Mouse (Mus musculus): Measurements from ENCODE around the gene Pym1. TPM values are rescaled to one million over a fixed set of nuclear protein-coding genes. Genes with fewer than 3 reads are reported as not detected.

Gene Pym1
- total and polyA plus RNA-seq, 3 experiments: 52.8 to 84.9 (median 75.6) TPM

DNA sequence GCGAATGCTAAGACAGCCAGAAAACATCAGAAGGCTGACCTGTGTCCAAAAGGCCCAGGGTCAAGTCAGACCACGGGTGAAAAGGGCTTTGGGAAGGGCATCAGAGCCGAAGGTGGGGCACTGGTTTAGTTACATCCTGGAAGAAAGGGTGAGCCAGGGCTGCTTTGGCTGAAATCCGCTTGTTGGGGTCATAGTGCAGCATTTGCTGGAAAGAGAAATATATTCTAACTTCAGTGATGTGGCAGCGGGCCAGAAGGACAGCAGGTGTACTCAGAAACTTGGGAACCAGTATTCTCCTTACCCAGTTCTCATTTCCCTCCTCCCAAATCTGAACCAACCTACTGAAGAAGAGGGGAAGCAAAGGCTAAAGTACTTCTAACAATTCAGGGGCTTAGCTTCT is 48.7 kb upstream of the Pym1 start:
- H3K79me2 ChIP-seq (replicated peaks; ENCODE audit: control insufficient read depth, extremely low read depth, insufficient read depth, poor library complexity, severe bottlenecking): peaks cover 21% of the 10 kb centered on the region
- DNase-seq (ENCODE audit: extremely low read depth): no peak
- dilution Hi-C loops (cut with MboI; ENCODE audit: extremely low pct_ligation_motif_present, extremely low pct_unique_long_range_greater_than_20kb, low sequenced_read_pairs): no loop called here
- H3K4me3 ChIP-seq (replicated peaks in 1 of 3; ENCODE audit: low read depth in 2 of 3, low read length in 2 of 3, poor library complexity in 1 of 3): no peak overlapping the region
- H3K4me1 ChIP-seq (ENCODE audit: control insufficient read depth in 1 of 2, insufficient read depth in 2 of 2): peaks cover 0 to 51% of the 10 kb centered on the region in 2 experiments; a peak in 2 of 4 replicates
- no peak for TF ChIP-seq HCFC1 (IDR thresholded peaks at IDR 0.05; ENCODE audit: low read depth, low read length)
- no peak for TF ChIP-seq ELF1 (IDR thresholded peaks at IDR 0.05; ENCODE audit: low read depth, low read length)
- no peak for TF ChIP-seq KAT2A (IDR thresholded peaks at IDR 0.05; ENCODE audit: insufficient replicate concordance, low read length)
- TF ChIP-seq ETS1 (conservative IDR thresholded peaks at IDR 0.05; ENCODE audit: low read depth, low read length): no peak
- no peak for TF ChIP-seq PAX5 (IDR thresholded peaks at IDR 0.05; ENCODE audit: low read length)
- TF ChIP-seq MAZ (IDR thresholded peaks at IDR 0.05; ENCODE audit: low read depth, low read length): no peak
- TF ChIP-seq MYC (IDR thresholded peaks at IDR 0.05; ENCODE audit: low read depth, low read length): no peak
- no peak overlapping the region for H3K27ac ChIP-seq (ENCODE audit: insufficient read depth, low read depth)
- H3K4me2 ChIP-seq (ENCODE audit: insufficient read depth, low read depth, poor library complexity, severe bottlenecking): no peak overlapping the region
- H3K36me3 ChIP-seq (replicated peaks in 1 of 2; ENCODE audit: control insufficient read depth in 1 of 2, insufficient read depth in 1 of 2, low read length in 1 of 2): peaks cover 41 to 56% of the 10 kb centered on the region in 2 experiments
- H3K9ac ChIP-seq (ENCODE audit: insufficient read depth, low read depth): no peak overlapping the region
- no peaks in the 10 kb centered on the region for H3K9me3 ChIP-seq (replicated peaks; ENCODE audit: low read length)
- in situ Hi-C loops (cut with MboI; ENCODE audit: low pct_ligation_motif_present, low pct_unique_long_range_greater_than_20kb, low sequenced_read_pairs): no loop called here
- no peaks in the 10 kb centered on the region for H3K27me3 ChIP-seq (replicated peaks)

DNA sequence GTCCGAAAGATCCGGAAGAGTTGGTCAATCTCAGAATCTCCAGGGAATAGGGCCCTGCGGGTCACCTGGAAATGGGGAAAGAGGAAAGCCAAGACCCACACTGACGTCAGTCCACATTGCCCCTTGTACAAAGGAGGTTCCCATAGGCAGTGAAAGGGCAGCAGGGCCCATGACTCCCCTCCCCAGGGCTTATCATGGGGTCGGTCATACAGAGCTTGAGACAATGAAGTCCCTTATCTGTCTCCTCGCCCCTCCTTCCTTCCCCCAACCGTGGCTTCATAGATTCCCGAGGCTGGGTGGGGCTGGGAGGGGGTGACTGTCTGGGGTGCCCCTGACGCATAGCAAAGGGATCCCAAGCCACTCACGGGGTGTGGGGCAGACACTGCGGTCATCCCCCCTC is 48.1 kb upstream of the Pym1 start:
- TF ChIP-seq IRF4 (IDR thresholded peaks at IDR 0.05; ENCODE audit: low read depth, low read length): no peak
- no peak for TF ChIP-seq NRF1 (IDR thresholded peaks at IDR 0.05; ENCODE audit: low read depth, low read length)
- TF ChIP-seq MXI1 (IDR thresholded peaks at IDR 0.05; ENCODE audit: low read depth, low read length): no peak
- no peak for TF ChIP-seq ZNF384 (IDR thresholded peaks at IDR 0.05; ENCODE audit: low read depth, low read length)
- TF ChIP-seq KAT2A (IDR thresholded peaks at IDR 0.05; ENCODE audit: insufficient replicate concordance, low read length): no peak
- no peak for TF ChIP-seq MAX (IDR thresholded peaks at IDR 0.05; ENCODE audit: low read length)
- Histone ChIP-seq H3K4me3 (replicated peaks in 1 of 3; ENCODE audit: low read depth in 2 of 3, low read length in 2 of 3, poor library complexity in 1 of 3) (no peak overlapping the region), H3K36me3 (replicated peaks in 1 of 2; ENCODE audit: control insufficient read depth in 1 of 2, insufficient read depth in 1 of 2, low read length in 1 of 2) (peaks cover 41 to 56% of the 10 kb centered on the region in 2 experiments), H3K27ac (ENCODE audit: insufficient read depth, low read depth) (no peak overlapping the region), H3K27me3 (replicated peaks) (no peaks in the 10 kb centered on the region), H3K79me2 (replicated peaks; ENCODE audit: control insufficient read depth, extremely low read depth, insufficient read depth, poor library complexity, severe bottlenecking) (peaks cover 26% of the 10 kb centered on the region), H3K4me2 (ENCODE audit: insufficient read depth, low read depth, poor library complexity, severe bottlenecking) (no peak overlapping the region), H3K9me3 (replicated peaks; ENCODE audit: low read length) (no peaks in the 10 kb centered on the region), H3K9ac (ENCODE audit: insufficient read depth, low read depth) (no peak overlapping the region), H3K4me1 (ENCODE audit: control insufficient read depth in 1 of 2, insufficient read depth in 2 of 2) (peaks cover 0 to 49% of the 10 kb centered on the region in 2 experiments; a peak in 2 of 4 replicates)
- dilution Hi-C loops (cut with MboI; ENCODE audit: extremely low pct_ligation_motif_present, extremely low pct_unique_long_range_greater_than_20kb, low sequenced_read_pairs): no loop called here
- no peak for DNase-seq (ENCODE audit: extremely low read depth)
- in situ Hi-C loops (cut with MboI; ENCODE audit: low pct_ligation_motif_present, low pct_unique_long_range_greater_than_20kb, low sequenced_read_pairs): no loop called here

DNA sequence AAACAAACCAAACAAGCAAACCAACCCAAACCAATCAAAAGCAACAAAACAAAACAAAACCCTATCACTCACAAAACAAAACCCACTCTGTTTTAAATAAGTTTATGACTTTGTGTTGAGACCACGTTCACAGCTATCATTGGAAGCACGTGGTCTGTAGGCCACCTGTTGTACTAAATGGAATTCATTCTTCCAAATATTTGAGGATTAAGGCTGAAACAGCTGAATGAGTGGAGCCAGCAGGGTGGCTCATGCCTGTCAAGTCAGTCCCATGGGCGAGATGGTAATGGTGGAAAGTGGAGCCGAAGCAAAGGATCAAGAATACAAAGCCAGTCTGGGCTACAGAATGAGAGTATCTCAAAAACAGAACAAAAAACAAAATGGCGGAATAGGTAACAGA is 47.0 kb upstream of the Pym1 start:
- H3K4me1 ChIP-seq (ENCODE audit: control insufficient read depth in 1 of 2, insufficient read depth in 2 of 2): peaks cover 0 to 49% of the 10 kb centered on the region in 2 experiments; a peak in 2 of 4 replicates
- H3K9me3 ChIP-seq (replicated peaks; ENCODE audit: low read length): no peaks in the 10 kb centered on the region
- dilution Hi-C loops (cut with MboI; ENCODE audit: extremely low pct_ligation_motif_present, extremely low pct_unique_long_range_greater_than_20kb, low sequenced_read_pairs) (no loop called here), in situ Hi-C loops (cut with MboI; ENCODE audit: low pct_ligation_motif_present, low pct_unique_long_range_greater_than_20kb, low sequenced_read_pairs) (no loop called here)
- no peak overlapping the region for H3K4me2 ChIP-seq (ENCODE audit: insufficient read depth, low read depth, poor library complexity, severe bottlenecking)
- H3K4me3 ChIP-seq (replicated peaks in 1 of 3; ENCODE audit: low read depth in 2 of 3, low read length in 2 of 3, poor library complexity in 1 of 3): no peak overlapping the region
- H3K9ac ChIP-seq (ENCODE audit: insufficient read depth, low read depth): no peak overlapping the region
- no peak for DNase-seq (ENCODE audit: extremely low read depth)
- TF ChIP-seq USF2 (conservative IDR thresholded peaks at IDR 0.05; ENCODE audit: low read depth, low read length) (no peak), CHD1 (IDR thresholded peaks at IDR 0.05; ENCODE audit: low read depth, low read length) (no peak), HCFC1 (IDR thresholded peaks at IDR 0.05; ENCODE audit: low read depth, low read length) (no peak), ZMIZ1 (IDR thresholded peaks at IDR 0.05; ENCODE audit: low read depth, low read length) (no peak), NRF1 (IDR thresholded peaks at IDR 0.05; ENCODE audit: low read depth, low read length) (no peak), KAT2A (IDR thresholded peaks at IDR 0.05; ENCODE audit: insufficient replicate concordance, low read length) (no peak), JUND (conservative IDR thresholded peaks at IDR 0.05; ENCODE audit: low read depth, low read length) (no peak), CHD2 (IDR thresholded peaks at IDR 0.05; ENCODE audit: low read length) (no peak), MAZ (IDR thresholded peaks at IDR 0.05; ENCODE audit: low read depth, low read length) (no peak)
- H3K36me3 ChIP-seq (replicated peaks in 1 of 2; ENCODE audit: control insufficient read depth in 1 of 2, insufficient read depth in 1 of 2, low read length in 1 of 2): peaks cover 41 to 56% of the 10 kb centered on the region in 2 experiments
- no peaks in the 10 kb centered on the region for H3K27me3 ChIP-seq (replicated peaks)
- H3K27ac ChIP-seq (ENCODE audit: insufficient read depth, low read depth): no peak overlapping the region
- peaks cover 22% of the 10 kb centered on the region for H3K79me2 ChIP-seq (replicated peaks; ENCODE audit: control insufficient read depth, extremely low read depth, insufficient read depth, poor library complexity, severe bottlenecking)
